Mouse (Mus musculus): ENCODE measurements around the gene Rgs6.
A peak's percentile ranks its signal among the peaks of the same experiment; 100 is the strongest.

The Rgs6 gene

DNA sequence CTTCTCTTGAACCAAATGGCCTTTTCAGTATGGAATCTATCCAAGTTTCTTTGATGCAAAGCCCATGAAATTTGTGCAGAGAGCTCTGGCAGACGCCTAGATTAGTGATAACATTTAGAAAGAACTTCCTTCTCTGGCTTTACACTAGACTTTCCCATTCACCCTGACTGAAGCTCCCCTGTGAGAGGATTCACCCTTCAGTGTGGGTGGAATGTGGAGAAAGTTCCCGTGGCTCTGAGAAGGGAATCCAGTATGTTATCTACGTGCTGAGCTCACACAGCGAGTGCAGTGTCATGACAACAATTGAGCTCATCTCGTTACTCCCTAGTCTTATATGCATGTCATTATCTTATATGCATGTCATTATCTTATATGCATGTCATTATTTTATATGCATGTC lies 61.9 kb downstream of the Rgs6 start:
- no peak for DNase-seq (ENCODE audit: low spot score in 2 of 2)

DNA sequence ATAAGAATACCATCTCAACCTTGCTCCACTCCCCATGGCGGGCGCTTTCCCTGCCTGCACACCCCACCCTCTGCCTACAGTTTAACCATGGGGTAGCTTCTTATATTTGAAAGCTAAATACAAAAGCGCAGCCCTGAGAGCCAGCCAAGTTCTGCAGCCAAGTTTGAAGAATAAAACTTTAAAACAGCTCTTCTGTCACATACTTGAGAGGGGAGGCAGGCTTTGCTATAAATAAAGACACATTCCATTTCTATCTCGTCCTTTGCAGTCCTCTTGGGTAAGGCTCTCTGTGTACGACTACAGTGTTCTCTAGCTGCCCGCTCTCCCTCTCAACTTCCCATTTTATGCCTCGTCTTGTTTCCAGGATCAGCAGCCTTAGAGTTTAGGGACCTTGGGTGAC lies 76.5 kb downstream of the Rgs6 start:
- no peak for DNase-seq (ENCODE audit: low spot score in 2 of 2)

DNA sequence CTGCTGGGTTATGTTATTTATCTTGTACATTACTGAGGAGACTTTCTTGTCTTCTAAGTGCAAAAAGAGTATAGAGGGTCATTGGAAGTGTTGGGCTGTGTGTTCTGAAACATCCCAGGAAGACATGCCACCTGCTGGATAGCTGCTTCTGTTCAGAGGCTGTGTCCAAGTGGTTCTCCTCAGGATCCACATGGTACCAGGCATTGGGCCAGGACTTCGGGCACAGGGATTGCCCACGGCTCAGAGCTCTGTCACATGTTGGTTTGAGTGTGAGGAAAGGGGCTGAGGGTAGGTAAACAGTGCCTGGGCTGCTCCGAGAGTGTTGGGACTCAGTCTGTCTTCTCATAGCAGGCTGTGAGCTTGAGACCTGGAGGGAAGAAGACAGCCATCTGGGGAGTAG lies 79.3 kb downstream of the Rgs6 start:
- no peak for DNase-seq (ENCODE audit: low spot score in 2 of 2)

DNA sequence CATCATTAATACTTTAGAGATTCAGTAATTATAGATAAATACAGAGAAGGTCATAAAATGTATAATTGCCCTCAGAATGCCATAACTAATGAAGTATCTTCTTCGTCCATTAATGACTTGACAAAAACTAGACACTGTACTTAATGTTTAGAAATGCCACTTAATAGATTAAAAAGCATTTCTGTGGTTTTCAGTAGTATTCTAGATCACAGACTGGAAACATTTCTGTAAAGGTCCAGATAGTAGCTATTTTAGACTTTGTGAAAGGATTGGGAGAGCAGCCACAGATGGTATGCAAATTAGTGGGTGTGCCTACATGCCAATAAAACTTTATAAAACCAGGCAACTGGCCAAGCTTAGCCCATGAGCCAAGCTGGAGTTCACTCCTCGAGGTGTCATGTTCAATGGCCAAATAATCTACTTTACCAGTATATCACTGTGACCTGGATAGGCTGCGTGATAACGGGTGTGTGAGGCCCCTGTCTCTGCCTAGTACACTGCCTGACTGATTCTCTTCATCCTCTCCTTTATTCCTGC lies 82.2 kb downstream of the Rgs6 start:
- no peak for DNase-seq (ENCODE audit: low spot score in 2 of 2)

GRCm38 (mm10) chr12:82671591-82671990 lies 83.5 kb downstream of the Rgs6 start:
- DNase-seq (ENCODE audit: low spot score in 2 of 2): no peak

GRCm38 (mm10) chr12:82675137-82675536 lies 87.0 kb downstream of the Rgs6 start:
- DNase-seq (ENCODE audit: low spot score in 2 of 2): no peak

DNA sequence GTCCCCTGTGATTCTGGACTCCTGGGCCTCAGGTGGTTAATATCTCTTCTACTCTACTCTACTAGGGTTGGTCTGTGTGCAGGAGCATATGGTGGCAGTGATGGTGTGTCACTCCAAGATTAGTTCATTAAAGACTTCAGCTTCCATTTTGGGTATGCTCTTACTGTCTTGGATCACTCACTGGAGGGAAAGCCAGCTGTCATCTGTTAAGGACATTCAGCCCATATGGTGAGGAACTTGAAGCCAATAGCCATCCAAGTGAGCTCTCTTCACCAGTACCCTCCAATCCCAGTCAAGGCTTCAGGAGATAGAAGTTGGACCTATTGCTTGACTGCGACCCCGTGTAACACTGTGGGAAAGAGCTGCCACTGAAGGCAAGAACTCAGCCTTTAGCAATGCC lies 98.9 kb downstream of the Rgs6 start:
- DNase-seq (ENCODE audit: low spot score in 2 of 2): no peak

GRCm38 (mm10) chr12:82698886-82699527 lies 110.9 kb downstream of the Rgs6 start:
- DNase-seq (ENCODE audit: low spot score in 2 of 2): no peak

DNA sequence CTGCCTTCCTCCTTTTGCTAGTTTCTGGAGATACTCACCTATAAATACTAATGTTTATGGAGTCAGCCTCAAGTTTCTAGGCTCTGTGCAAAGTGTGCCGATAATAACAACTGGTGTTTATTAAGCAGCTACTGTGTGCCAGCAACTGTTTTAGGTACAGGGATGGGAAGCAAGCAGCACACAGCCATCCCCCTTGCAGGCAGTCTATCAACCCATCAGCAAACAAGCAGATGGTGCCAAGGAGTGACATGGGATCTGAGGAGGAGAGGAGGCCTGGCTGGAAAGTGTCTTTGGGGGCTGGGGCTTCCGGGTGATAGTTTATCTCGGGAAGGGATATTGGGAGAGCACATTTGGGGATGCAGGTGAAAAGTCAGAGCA lies 111.4 kb downstream of the Rgs6 start:
- no peak for DNase-seq (ENCODE audit: low spot score in 2 of 2)

DNA sequence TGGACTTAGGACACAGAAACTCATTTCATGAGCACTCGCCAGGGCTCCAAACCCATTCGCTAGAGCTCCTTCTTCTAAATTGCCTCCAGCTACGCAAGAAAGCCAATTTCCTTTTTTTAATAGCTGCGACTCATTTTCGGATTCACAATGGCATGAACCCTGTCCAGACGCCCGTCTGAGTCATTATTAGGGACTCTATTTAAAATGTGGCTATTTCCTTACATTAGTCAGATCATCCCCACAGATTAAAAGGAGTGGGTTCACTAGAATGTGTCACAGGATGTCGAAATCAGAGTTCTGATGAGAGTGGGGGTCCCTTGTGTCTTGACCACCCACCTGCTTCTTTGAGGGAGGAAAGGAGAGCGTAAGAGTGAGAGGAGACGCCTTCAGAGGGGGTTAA lies 112.1 kb downstream of the Rgs6 start:
- DNase-seq (ENCODE audit: low spot score in 2 of 2): no peak

DNA sequence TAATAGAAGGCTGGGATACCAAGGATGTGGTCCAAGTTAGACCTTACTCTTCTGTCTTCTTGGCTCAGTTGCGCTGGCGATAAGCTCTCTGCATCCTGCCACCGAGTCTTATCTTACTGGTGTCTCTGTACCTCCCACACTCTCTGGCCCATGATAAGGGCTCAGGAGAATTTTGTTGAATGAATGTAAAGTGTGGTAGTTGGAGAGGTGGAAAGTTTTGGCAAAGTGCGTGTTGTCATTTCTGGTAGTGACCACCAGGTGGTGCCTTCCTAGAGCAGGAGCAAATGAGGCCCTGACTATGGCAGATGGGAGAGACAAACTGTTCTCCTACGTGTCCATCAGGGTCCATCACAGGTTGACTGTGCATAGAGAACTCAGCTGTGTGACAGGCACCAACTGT lies 112.7 kb downstream of the Rgs6 start:
- peak in 1 of 2 experiments; percentile 15 for DNase-seq (ENCODE audit: low spot score in 2 of 2)

DNA sequence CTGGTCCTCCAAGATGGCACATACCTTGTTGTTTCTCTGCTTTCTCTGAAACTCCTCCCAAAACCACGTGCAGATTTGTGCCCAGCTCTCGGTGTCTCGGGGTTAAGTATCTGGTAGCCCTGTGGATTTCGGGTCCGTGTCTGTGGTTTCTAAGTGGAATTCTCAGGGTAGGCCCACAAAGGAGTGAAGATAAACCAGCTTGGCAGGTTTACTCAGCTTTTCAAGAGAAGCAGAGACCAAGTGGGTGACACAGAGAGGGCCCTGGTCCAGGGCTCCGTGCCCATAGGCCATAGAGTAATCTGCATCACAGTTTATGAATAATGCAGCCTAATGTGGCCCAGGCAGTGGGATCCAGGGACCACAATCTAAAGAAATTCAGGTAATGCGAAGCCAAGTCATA lies 113.3 kb downstream of the Rgs6 start:
- no peak for DNase-seq (ENCODE audit: low spot score in 2 of 2)

DNA sequence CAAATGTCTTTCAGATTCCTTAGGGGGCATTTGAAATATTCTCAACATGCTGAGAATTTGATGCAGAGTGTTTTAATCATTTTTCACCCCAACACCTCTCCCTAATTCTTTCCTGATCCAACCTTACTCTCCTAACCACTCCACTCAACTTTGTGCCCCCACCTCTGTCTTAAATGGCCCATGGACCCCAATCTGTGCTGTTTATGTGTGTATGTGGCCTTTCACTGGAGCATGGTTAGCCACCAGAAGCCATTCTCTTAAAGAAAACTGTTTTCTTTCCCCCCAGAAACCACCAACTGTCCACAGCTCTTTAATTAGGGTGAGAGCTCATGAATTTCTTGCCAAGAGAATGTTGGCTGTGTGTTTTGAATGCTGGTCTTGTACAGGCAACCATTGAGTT lies 122.3 kb downstream of the Rgs6 start:
- no peak for DNase-seq (ENCODE audit: low spot score in 2 of 2)

DNA sequence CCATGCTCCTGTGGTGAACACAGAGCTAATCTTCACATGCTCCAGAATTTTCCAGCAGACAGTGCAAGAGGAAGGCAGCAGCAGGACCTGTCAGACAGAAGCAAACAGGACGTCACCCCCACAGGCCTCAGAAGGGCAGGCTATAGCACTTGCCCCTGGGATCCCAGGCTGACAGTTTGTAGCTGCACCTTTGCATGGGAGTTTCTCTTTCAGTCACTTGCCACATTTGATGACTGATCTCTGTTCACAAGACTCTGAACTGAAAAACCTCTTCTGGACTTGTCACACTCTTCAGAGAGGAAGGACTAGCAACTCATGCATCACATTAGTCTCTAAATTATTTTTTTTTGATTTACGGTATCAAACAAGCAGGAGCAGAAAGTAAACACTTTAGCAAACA lies 126.2 kb downstream of the Rgs6 start:
- no peak for DNase-seq (ENCODE audit: low spot score in 2 of 2)

DNA sequence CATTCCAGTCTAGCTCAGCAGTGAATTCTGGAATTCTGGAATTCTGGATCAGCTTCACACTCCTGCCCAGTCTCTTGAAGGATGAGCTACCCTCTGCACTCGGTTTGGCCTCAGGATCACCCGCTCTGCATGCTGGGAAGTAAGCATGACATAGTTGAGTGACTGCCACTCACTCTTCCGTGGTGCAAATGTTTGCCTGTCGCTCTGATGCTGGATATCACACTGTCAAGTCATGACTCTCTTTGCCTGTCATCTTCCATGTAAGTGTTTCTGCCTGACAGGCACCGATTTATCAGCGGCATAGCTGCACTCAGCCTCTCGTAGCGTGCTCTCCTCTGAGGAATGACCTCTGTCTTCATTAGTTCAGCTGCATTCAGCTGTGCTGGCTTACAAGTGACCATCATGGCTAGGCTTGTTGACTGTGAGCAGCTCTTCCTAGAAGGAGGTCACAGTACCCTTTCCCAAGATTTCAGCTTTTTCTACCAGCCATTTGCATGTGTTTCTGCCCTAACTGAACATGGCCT lies 135.0 kb downstream of the Rgs6 start:
- DNase-seq (ENCODE audit: low spot score in 2 of 2): no peak

DNA sequence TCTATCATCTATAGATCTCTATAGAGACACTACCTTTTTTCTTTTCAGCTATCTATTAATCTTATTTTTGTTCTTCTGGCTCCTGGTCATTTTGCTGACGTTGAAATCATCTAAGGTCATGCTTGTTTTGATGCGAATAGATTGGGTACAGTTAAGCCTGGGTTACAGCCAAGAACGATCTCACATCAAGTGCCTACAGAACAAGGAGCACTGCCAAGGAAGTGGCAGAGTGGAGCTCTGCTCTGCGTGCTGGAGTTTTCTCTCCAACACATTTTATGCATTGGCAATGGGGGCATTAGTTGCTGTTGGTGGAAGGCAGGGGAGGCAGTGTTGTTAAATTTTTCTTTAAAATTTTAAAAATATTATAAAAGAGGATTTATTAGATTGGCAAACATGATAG lies 138.2 kb downstream of the Rgs6 start:
- no peak for DNase-seq (ENCODE audit: low spot score in 2 of 2)

- no peak for DNase-seq (ENCODE audit: low spot score in 2 of 2)
Measured at GRCm38 (mm10) chr12:82731587-82731986, 143.5 kb downstream of the Rgs6 start.

DNA sequence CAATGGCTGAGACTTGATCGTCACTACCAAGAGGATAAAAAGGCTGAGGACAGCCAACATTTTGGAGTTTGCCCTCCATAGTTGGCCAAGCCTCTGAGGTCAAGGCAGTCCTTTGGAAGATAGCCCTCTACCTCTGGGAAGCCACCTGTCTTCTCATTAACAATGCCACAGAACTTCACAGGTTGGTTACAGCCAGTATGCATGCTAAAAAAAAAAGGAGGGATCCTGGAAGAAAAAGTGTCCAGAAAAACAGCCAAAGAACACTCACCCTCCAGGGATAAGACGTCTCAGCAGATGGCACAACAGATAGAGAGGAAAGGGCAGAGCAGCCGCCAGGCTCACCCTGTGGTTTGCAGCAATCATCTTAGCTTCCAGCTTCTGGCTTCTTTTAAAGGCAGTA lies 154.9 kb downstream of the Rgs6 start:
- no peak for DNase-seq (ENCODE audit: low spot score in 2 of 2)

DNA sequence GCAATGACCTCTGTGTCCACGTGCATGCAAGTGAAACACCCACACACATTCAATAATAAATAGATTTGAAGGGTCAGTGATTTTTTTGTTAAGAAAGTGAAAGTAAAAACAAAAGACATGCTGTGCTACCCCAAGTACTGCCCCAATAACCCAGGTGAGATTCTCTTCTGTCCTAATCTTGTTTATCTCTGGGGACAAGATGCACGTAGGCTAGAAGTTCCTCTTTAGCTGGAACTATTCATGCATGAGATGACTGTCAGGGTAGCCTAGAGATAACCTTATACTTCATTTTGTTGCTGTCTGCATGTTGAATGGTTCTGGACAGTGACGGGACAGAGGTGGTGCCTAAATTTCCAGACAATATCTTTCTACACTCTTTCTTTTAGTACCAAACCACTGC lies 155.9 kb downstream of the Rgs6 start:
- DNase-seq (ENCODE audit: low spot score in 2 of 2): no peak

DNA sequence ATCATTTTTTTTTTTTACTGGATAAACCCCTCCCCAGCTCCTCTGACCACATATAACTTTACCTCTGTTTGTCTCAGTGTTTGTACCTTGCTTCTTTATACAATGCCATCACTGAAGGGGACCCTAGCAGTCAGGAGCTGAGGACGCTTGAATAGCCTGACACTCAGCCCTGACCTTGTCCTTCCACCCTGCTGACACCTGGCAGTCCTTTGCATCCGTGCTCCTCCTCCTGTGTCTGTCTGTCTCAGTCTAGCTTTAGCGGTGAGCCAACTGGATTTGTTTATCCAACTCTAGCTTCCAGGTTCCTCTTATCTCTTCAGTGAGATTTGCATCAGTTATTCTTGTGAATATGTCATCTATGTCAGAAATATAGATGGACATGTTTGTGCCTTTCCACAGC lies 156.7 kb downstream of the Rgs6 start:
- no peak for DNase-seq (ENCODE audit: low spot score in 2 of 2)

GRCm38 (mm10) chr12:82747099-82747498 lies 159.0 kb downstream of the Rgs6 start:
- no peak for DNase-seq (ENCODE audit: low spot score in 2 of 2)

DNA sequence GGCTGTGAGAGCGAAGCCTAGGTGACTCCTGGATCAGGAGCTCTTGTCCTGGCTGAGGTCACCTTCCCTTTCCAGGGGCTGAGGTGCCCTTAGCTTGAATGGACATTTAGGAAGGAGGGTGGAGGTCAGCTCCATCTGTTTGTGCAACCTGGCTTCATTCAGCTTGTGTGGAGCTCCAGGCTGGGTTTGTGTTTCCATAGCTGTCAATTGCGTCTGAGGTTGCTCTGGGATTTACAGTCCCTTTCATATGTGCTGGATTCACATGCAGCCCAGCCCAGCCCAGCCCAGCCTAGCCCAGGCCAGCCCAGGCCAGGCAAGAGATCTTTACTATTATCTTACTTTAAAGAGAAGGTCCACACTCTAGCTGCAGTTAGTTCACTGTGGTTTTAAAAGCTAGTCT lies 163.8 kb downstream of the Rgs6 start:
- no peak for DNase-seq (ENCODE audit: low spot score in 2 of 2)

GRCm38 (mm10) chr12:82754501-82754900 lies 166.4 kb downstream of the Rgs6 start:
- DNase-seq (ENCODE audit: low spot score in 2 of 2): no peak

GRCm38 (mm10) chr12:82756756-82757155 lies 168.7 kb downstream of the Rgs6 start:
- DNase-seq (ENCODE audit: low spot score in 2 of 2): no peak
